Mouse (Mus musculus) limb, embryonic 11.5 days (tissue): ENCODE data around the gene Slc25a19. TPM values are rescaled to one million over a fixed set of nuclear protein-coding genes. Genes with fewer than 3 reads are reported as not detected.

Experiments
- ATAC-seq: fragments of 200-750 bp; cut with Nextera tagmentation; 2 replicates; pipeline ENCODE4 v1.8.0; 2017; ENCODE audit warnings: low read depth; ENCODE audit not compliant: insufficient number of reproducible peaks, low FRiP score, low TSS enrichment
- DNase-seq: peaks from one replicate; pipeline ENCODE4 v3.0.0-alpha.2; 2015; ENCODE audit warnings: low spot score
- H3K27ac ChIP-seq: fragments of 300-500 bp; sonication (generic); replicated peaks from 2 replicates; pipeline ENCODE4 v1.5.1; 2014; ENCODE audit warnings: low read depth, mild to moderate bottlenecking, low read length
- H3K27me3 ChIP-seq: fragments of 300-500 bp; sonication (generic); 2 replicates; pipeline ENCODE4 v1.6.1; 2014; ENCODE audit warnings: mild to moderate bottlenecking, low read length, mixed read lengths; ENCODE audit not compliant: control insufficient read depth, insufficient read depth
- H3K36me3 ChIP-seq: fragments of 300-500 bp; sonication (generic); 2 replicates; pipeline ENCODE4 v1.6.1; 2014; ENCODE audit warnings: mild to moderate bottlenecking, low read length, moderate library complexity, mixed read lengths; ENCODE audit not compliant: control insufficient read depth, insufficient read depth
- H3K4me1 ChIP-seq: fragments of 300-500 bp; sonication (generic); 2 replicates; pipeline ENCODE4 v1.6.1; 2014; ENCODE audit warnings: low read length, mixed read lengths; ENCODE audit not compliant: control insufficient read depth, insufficient read depth
- H3K4me2 ChIP-seq: fragments of 300-500 bp; sonication (generic); 2 replicates; pipeline ENCODE4 v1.6.1; 2014; ENCODE audit warnings: low read depth, mild to moderate bottlenecking, moderate library complexity; ENCODE audit not compliant: severe bottlenecking
- H3K4me3 ChIP-seq: fragments of 300-500 bp; sonication (generic); 2 replicates; pipeline ENCODE4 v1.5.1; 2014; ENCODE audit warnings: low read depth, low read length
- H3K9ac ChIP-seq: fragments of 300-500 bp; sonication (generic); 2 replicates; pipeline ENCODE4 v1.6.1; 2014; ENCODE audit warnings: mild to moderate bottlenecking, low read length
- H3K9me3 ChIP-seq: fragments of 300-500 bp; sonication (generic); 2 replicates; pipeline ENCODE4 v1.6.1; 2016; ENCODE audit warnings: low read length; ENCODE audit not compliant: control insufficient read depth
- WGBS: fragments of 180-500 bp; shearing (Covaris S2); extraction: QIAGEN DNeasy Blood & Tissue Kit; methylation state at CpG from one replicate; pipeline ENCODE4 v1.1.7; 2014; 5-methylcytosine and 5-hydroxymethylcytosine counted together
- polyA plus RNA-seq: library from polyadenylated mRNA; unstranded; fragments of >200 nt; fragmentation: Nextera tagmentation; extraction: Ambion mirVana; gene quantifications from 2 replicates; pipeline ENCODE4 v1.2.1, GENCODE M21; 2014

Slc25a19 gene
- polyA plus RNA-seq, 1 experiment from 2014 or later: 30.3 TPM

- Histone ChIP-seq H3K4me3 (no peak overlapping the region), H3K27me3 (no peaks in the 10 kb centered on the region), H3K4me2 (no peak overlapping the region), H3K27ac (no peak overlapping the region), H3K9me3 (no peaks in the 10 kb centered on the region), H3K36me3 (no peaks in the 10 kb centered on the region), H3K9ac (no peak overlapping the region), H3K4me1 (no peaks in the 10 kb centered on the region)
- DNase-seq: no peak
- 83% methylated on average over 4 of the region's 4 CpGs for WGBS
- no peak for ATAC-seq
Observed at GRCm38 (mm10) chr11:115663676-115664335, 35.7 kb upstream of the Slc25a19 start.

- no peak overlapping the region for H3K4me3 ChIP-seq
- 95% methylated on average over 4 of the region's 4 CpGs for WGBS
- no peak overlapping the region for H3K27ac ChIP-seq
- H3K36me3 ChIP-seq: no peaks in the 10 kb centered on the region
- H3K9me3 ChIP-seq: no peaks in the 10 kb centered on the region
- ATAC-seq (no peak), DNase-seq (no peak)
- no peaks in the 10 kb centered on the region for H3K27me3 ChIP-seq
- no peak overlapping the region for H3K4me2 ChIP-seq
- H3K9ac ChIP-seq: no peak overlapping the region
- H3K4me1 ChIP-seq: no peaks in the 10 kb centered on the region
Observed at GRCm38 (mm10) chr11:115660376-115660775, 32.3 kb upstream of the Slc25a19 start.

- DNase-seq (no peak), ATAC-seq (no peak)
- peaks cover 4% of the 10 kb centered on the region; the same call in 1 of the 2 replicates for H3K36me3 ChIP-seq
- H3K4me2 ChIP-seq: no peak overlapping the region
- no peak overlapping the region for H3K4me3 ChIP-seq
- no peaks in the 10 kb centered on the region for H3K9me3 ChIP-seq
- H3K27me3 ChIP-seq: no peaks in the 10 kb centered on the region
- H3K27ac ChIP-seq: no peak overlapping the region
- H3K9ac ChIP-seq: no peak overlapping the region
- no peaks in the 10 kb centered on the region for H3K4me1 ChIP-seq
- WGBS: 89% methylated on average over 6 of the region's 6 CpGs
Observed at GRCm38 (mm10) chr11:115658521-115658920, 30.4 kb upstream of the Slc25a19 start.

- H3K27ac ChIP-seq: no peak overlapping the region
- ATAC-seq: no peak
- no peak overlapping the region for H3K4me3 ChIP-seq
- WGBS: 80% methylated on average over 2 of the region's 2 CpGs
- H3K9me3 ChIP-seq: no peaks in the 10 kb centered on the region
- no peaks in the 10 kb centered on the region for H3K4me1 ChIP-seq
- H3K36me3 ChIP-seq: peaks cover 4% of the 10 kb centered on the region; the same call in 1 of the 2 replicates
- DNase-seq: no peak
- no peaks in the 10 kb centered on the region for H3K27me3 ChIP-seq
- no peak overlapping the region for H3K4me2 ChIP-seq
- no peak overlapping the region for H3K9ac ChIP-seq
Observed at GRCm38 (mm10) chr11:115654128-115654527, 26.0 kb upstream of the Slc25a19 start.

- H3K4me3 ChIP-seq: no peak overlapping the region
- no peak overlapping the region for H3K27ac ChIP-seq
- no peaks in the 10 kb centered on the region for H3K9me3 ChIP-seq
- no peaks in the 10 kb centered on the region for H3K4me1 ChIP-seq
- ATAC-seq: no peak
- H3K9ac ChIP-seq: no peak overlapping the region
- WGBS: 89% methylated on average over 3 of the region's 3 CpGs
- DNase-seq: no peak
- peaks cover 6% of the 10 kb centered on the region; the same call in 1 of the 2 replicates for H3K36me3 ChIP-seq
- no peaks in the 10 kb centered on the region for H3K27me3 ChIP-seq
- no peak overlapping the region for H3K4me2 ChIP-seq
Observed at GRCm38 (mm10) chr11:115653194-115653593, 25.1 kb upstream of the Slc25a19 start.

GRCm38 (mm10) chr11:115651680-115652079 lies 23.6 kb upstream of the Slc25a19 start:
- WGBS: 86% methylated on average over 3 of the region's 3 CpGs

GRCm38 (mm10) chr11:115649706-115650105 lies 21.6 kb upstream of the Slc25a19 start:
- H3K9ac ChIP-seq: no peak overlapping the region
- no peak overlapping the region for H3K4me3 ChIP-seq
- H3K4me1 ChIP-seq: no peaks in the 10 kb centered on the region
- WGBS: 77% methylated on average over 10 of the region's 10 CpGs
- no peaks in the 10 kb centered on the region for H3K27me3 ChIP-seq
- H3K9me3 ChIP-seq: no peaks in the 10 kb centered on the region
- no peak for ATAC-seq
- H3K27ac ChIP-seq: no peak overlapping the region
- DNase-seq: no peak
- H3K36me3 ChIP-seq: peaks cover 8% of the 10 kb centered on the region; the same call in 1 of the 2 replicates
- H3K4me2 ChIP-seq: no peak overlapping the region

More at GRCm38 (mm10) chr11:115651680-115652079, 23.6 kb upstream of the Slc25a19 start:
- no peak overlapping the region for H3K4me3 ChIP-seq
- H3K9ac ChIP-seq: no peak overlapping the region
- H3K4me1 ChIP-seq: no peaks in the 10 kb centered on the region
- no peaks in the 10 kb centered on the region for H3K27me3 ChIP-seq
- H3K4me2 ChIP-seq: no peak overlapping the region
- no peaks in the 10 kb centered on the region for H3K9me3 ChIP-seq
- H3K27ac ChIP-seq: no peak overlapping the region
- ATAC-seq (no peak), DNase-seq (no peak)
- H3K36me3 ChIP-seq: peaks cover 8% of the 10 kb centered on the region; the same call in 1 of the 2 replicates

- no peaks in the 10 kb centered on the region for H3K4me1 ChIP-seq
- H3K27ac ChIP-seq: no peak overlapping the region
- WGBS: 67% methylated on average over 6 of the region's 6 CpGs
- no peak overlapping the region for H3K4me2 ChIP-seq
- H3K9me3 ChIP-seq: no peaks in the 10 kb centered on the region
- no peak overlapping the region for H3K9ac ChIP-seq
- DNase-seq: peak; percentile 67
- ATAC-seq: no peak
- peaks cover 4% of the 10 kb centered on the region; the same call in 1 of the 2 replicates for H3K36me3 ChIP-seq
- H3K4me3 ChIP-seq: no peak overlapping the region
- H3K27me3 ChIP-seq: no peaks in the 10 kb centered on the region
Observed at GRCm38 (mm10) chr11:115647459-115647858, 19.4 kb upstream of the Slc25a19 start.

- H3K9me3 ChIP-seq: no peaks in the 10 kb centered on the region
- no peak overlapping the region for H3K9ac ChIP-seq
Observed at GRCm38 (mm10) chr11:115646439-115646838, 18.3 kb upstream of the Slc25a19 start.

More at GRCm38 (mm10) chr11:115646439-115646838, 18.3 kb upstream of the Slc25a19 start:
- ATAC-seq: no peak
- no peak for DNase-seq
- Histone ChIP-seq H3K36me3 (peaks cover 4% of the 10 kb centered on the region; the same call in 1 of the 2 replicates), H3K4me2 (no peak overlapping the region), H3K27ac (no peak overlapping the region), H3K4me3 (no peak overlapping the region), H3K27me3 (no peaks in the 10 kb centered on the region), H3K4me1 (no peaks in the 10 kb centered on the region)
- WGBS: 91% methylated on average over 9 of the region's 9 CpGs
